Mouse (Mus musculus): ENCODE results near the gene Mogat2.

Gene Mogat2

DNA sequence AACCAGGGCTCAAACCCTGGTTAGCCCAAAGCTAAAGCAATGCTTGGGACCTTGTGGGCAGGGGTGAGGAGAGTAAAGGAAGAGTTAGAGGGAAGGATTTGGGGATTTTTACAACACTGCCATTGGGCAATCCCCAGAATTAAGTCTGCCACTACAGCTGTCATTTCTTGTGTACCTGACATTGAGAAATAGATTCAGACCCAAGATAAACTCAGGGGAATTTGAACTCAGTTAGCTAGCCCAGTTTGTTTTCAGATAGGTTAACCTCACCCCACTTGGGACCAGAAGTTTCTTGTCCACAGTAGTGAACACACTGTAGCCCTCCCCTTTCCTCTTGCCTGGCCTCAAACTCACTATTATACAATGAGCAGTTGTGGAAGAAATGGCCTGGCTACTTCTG lies 47.0 kb downstream of the Mogat2 start:
- DNase-seq = no peak

DNA sequence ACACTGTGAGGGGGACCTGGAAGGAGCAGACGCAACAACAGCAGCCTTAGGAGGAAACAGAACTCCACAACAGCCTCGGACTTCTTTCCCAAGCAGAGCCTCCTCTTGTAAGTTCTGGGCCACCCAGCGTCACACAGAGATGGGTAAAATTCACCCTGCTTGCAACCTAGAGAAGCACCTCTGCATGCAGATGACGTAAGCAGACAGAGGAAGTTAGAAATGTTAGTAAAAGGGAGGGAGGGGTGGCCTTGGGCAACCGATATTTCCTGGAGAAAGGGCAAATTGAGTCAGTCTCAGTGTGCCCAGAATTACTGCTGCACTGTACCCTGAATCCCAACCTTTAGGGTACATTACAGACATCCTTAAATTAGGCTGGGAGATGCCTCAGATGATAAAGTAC lies 48.5 kb downstream of the Mogat2 start:
- no peak for DNase-seq

GRCm38 (mm10) chr7:99188630-99189029 lies 49.8 kb downstream of the Mogat2 start:
- no peak for DNase-seq

- DNase-seq = no peak
Observed at GRCm38 (mm10) chr7:99187451-99187850, 51.0 kb downstream of the Mogat2 start.

GRCm38 (mm10) chr7:99185405-99185804 lies 53.0 kb downstream of the Mogat2 start:
- no peak for DNase-seq

DNA sequence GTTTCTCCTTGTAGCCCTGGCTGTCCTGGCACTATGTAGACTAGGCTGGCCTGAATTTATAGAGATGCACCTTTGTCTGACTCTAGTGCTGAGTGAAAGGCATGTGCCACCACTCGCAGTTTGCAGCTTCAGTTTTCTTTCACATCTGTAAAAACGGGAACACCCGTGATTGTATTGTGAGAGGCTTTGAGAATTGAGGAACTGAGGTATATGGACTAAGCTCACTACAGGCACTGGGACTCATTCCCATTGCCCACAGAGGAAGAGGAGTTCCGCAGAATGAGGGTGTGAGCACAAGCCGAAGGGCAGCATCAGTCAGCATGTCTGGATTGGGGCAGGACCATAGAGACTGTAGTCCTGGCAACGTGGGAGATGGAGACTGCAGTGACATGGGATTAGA lies 54.7 kb downstream of the Mogat2 start:
- DNase-seq = no peak

- DNase-seq = peak; percentile 89 to 96
Observed at GRCm38 (mm10) chr7:99182432-99183172, 55.8 kb downstream of the Mogat2 start, which contains the start of gene Dgat2. Gene Dgat2 (minus strand): TSS chr7:99182719.

GRCm38 (mm10) chr7:99181619-99182431 lies 56.6 kb downstream of the Mogat2 start:
- peak; percentile 63 to 77 for DNase-seq

GRCm38 (mm10) chr7:99180162-99180561 lies 58.3 kb downstream of the Mogat2 start:
- DNase-seq = no peak

DNA sequence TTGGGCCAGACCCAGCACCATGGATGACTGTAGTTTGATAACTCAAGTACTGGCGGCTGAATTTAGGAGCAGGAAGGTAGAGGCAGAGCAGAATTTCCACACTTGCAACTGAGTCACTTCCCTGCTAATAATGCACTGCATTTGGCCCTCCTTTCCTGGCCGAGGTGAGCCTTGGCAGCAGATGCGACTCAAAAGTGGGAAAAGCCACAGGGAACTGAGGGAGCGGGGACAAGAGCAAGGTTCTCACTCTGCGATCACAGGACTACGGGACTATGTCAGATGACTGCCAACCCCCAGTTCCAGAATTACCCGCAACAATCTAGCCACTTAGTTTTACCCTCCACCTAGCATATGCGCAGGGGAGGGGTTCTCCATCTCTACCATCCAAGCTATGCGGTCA lies 59.1 kb downstream of the Mogat2 start:
- DNase-seq = no peak

DNA sequence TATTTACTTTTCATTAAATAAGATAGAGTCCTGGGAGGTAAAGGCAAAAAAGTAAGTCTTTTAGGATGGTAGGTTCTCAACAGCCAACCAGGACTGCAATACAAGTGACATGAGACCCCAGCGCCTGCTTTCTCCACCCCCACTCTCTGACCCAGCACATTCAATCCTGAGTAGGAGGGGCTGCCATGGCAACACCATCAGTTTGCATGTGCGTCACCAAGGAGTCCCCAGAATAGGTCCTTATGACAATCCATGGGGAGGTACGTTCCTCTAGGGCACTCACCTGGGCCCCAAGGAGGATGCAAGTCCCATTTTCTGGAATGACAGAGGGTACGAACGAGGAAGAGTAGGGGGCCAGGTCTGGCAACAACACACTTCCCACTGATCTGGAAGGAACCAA lies 61.0 kb downstream of the Mogat2 start:
- DNase-seq = no peak

GRCm38 (mm10) chr7:99175666-99176065 lies 62.8 kb downstream of the Mogat2 start:
- no peak for DNase-seq

DNA sequence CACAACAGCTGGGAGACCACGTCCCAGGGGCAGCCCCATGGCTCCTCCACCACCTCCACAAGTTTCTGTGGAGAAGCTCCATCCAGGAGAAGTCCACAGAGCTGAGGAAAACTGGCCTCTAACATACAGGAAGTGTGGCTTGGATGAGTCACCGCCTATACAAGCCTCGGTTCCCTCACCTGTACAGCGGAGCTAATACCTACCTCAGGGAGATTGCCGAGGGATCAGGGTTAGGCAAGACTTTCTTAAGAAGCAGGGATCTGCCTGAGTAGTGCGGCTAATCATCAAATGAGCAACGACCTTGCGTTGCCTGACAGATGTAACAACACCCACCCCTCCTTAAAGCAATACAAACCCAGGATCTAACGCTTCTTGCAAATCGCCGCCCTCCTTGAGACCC lies 63.3 kb downstream of the Mogat2 start:
- DNase-seq = no peak

- no peak for DNase-seq
Observed at GRCm38 (mm10) chr7:99174006-99174405, 64.4 kb downstream of the Mogat2 start.

DNA sequence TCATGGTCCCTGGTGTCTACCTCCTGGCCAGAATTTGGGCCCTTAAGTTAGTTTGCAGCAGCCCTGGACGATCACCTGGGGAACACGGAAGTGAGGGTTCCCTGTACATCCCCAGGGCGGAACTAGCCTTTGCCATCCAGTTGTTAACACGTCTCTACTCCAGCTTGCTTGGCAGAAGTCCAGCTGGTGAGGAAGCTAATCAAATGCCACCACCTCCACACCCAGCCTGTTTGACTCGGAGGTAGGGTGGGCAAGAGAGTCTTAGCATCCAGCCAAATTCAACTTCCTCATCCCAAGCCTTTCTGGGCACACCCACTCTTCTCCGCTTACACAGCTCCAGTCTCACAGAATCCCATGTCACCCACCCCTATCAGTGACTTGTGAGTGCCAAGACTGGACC lies 65.5 kb downstream of the Mogat2 start:
- peak; percentile 55 to 59 for DNase-seq

DNA sequence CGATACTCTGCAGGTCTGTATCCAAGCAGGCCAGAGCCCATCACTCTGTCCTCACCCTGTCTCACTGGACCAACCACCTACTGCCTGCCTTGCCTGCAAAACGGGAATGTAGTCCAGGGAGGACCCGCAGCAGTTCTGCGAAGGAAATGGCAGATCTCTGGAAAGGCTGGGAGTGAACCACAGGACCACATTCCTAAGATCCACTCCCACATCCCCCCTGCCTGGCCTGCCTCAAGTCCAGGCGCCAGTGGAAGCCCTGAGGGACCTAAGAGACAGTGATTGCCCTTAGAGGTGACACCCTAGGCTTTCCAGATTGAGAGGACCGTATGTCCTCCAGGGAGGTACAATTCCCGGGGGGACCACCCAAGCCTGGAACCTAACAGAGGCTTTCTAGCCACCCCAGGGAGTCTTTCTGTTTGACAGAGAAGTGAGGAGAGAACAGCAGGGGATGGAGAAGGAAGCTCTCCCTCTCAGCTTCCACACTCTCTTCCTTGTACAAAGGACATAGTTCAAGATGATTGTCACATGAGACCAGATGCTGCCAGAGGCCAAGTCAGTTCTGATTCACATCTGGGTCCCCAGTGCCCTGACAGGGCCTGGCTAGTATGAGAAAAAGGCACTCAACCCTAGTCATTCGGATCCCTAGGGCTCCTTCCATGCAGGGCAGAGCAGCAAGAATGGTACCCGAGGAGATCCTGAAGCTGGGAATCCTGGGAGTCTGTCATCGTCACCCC lies 66.5 kb downstream of the Mogat2 start:
- no peak for DNase-seq

- peak in 1 of 2 experiments; percentile 45 for DNase-seq
Observed at GRCm38 (mm10) chr7:99170519-99170918, 67.9 kb downstream of the Mogat2 start.

DNA sequence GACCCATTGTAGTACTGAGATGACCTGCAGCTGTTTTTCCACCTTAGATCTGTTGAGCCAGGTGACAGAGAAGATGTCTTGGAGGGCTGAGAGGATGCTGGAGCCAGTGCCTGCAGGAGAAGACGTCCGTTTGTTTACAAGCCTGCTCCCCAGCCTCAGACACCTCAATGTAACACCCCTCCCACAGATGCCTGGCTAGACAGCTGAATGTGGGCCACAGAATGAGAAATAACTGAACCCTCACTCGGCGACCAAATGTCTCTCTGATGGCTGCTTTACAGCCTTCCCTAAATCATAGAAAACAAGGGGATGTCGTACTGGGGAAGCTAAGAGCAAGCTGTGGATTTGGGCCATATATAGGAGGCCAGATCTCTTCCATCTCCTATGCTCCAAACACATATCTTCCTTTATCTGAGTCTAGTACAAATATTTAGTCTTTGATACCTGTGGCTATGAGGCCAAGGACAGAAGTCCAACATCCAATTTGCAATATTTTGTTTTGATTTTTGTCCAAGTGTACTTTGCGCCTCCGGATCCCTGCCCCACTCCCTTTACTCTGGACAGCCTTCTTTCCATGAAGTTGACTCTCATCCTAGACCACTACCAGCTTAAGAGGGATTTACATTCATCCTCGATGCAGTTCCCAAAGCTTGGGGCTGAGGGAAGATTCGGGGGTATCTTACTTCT lies 68.6 kb downstream of the Mogat2 start:
- no peak for DNase-seq

All from kidney, postnatal 25 days (tissue).